Mouse (Mus musculus) effector memory CD4-positive, alpha-beta T cell, adult 7 months (primary cell): ENCODE data around the gene Cenpb. TPM values are rescaled to one million over a fixed set of nuclear protein-coding genes. Genes with fewer than 3 reads are reported as not detected.

Source experiments
- polyA plus RNA-seq: library from polyadenylated mRNA; unstranded; fragments of 100-300 nt; shearing (Covaris generic); gene quantifications from one replicate; pipeline ENCODE4 v1.2.1, GENCODE M21; 2017

The Cenpb gene
- polyA plus RNA-seq: 11.1 TPM

DNA sequence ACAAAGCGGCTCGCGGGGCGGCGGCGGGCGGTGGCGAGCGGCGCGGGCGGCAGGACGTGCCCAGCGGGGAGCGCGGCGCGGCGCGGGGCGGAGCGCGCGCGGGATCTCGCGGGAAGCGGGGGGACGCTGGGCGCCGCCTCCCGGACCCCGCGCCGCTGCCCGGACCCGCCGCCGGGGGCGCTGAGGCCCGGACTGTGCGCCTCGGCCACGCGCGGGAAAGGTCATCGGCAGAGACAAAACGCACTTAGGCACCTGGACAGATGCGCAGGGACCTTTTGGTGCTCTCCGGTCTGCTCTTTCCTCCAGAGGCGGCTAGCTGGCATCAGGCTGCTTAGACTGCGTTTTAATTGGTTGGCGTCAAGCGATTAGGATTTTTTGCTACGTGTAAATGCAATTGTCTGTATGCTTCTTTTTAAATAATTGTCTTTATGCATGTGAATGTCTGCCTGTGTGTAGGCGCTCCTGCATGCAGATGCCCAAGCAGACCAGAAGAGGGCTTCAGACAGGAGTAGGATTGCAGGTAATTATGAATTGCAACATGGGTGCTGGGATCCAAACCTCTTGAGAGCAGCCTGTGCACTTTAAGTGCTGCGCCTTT, at the start of gene Cenpb:
Gene Cenpb (minus strand): TSS at position 78 of the 598 bp plus-strand sequence.

DNA sequence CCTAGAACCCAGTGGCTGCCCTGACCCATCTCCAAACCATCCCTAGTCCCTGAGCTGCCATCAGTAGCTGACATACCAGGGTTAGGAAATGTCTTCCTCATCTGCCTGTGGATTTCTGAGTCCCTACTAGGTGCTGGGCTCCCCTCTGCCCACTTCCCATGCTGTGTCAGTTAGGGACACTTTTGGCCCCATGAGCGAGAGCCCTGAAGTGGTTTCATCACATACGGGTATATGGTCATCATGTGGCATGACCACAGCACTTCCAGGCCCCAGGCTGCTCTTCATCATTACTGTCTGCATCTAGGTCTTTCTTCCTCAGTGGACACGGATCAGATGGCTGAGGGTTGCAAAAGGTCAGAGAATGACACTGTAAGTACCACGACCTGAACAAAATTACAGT, 26.9 kb upstream of the Cenpb start, which contains the start of gene Ap5s1:
Gene Ap5s1 (plus strand): TSS at position 301 of the 400 bp plus-strand sequence.

DNA sequence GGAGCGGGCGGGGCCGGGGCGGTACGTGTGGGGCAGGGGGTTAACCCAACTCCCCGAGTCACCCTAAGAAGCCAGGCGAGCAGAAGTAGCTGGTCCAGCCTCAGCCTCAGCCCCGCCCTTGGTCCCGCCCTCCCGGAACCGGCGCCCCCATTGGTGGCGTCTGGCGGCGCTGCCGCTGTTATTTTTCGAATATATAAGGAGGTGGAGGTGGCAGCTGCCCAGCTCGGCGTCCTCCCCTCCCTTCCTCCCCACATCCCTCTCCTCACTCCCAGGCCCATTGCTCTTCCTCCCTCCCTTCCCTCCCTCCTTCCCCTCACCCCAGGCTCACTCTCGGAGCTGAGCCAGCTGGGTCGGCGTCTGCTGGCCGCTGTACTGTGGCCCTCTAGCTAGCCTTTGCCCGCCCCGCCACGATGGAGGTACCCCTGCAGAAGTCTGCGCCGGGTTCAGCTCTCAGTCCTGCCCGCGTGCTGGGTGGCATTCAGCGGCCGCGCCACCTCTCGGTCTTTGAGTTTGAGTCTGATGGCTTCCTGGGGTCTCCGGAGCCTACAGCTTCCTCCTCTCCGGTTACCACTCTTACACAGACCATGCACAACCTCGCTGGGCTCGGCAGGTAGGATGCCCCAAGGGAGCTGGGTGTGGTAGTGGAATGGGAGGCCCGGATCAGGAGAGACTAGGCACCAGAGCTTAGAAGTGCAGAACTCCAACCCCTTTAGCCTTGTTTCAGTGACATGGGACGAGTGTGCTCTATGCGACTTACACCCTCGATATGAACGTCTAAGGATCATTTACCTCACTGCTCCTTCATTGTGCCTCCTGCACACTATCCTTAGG, 7.1 kb upstream of the Cenpb start, which contains the start of the genes Cdc25b and Spef1:
Gene Cdc25b (plus strand): TSS at position 179 of the 831 bp plus-strand sequence.
Gene Spef1 (minus strand): TSS at position 512 of the 831 bp plus-strand sequence.

DNA sequence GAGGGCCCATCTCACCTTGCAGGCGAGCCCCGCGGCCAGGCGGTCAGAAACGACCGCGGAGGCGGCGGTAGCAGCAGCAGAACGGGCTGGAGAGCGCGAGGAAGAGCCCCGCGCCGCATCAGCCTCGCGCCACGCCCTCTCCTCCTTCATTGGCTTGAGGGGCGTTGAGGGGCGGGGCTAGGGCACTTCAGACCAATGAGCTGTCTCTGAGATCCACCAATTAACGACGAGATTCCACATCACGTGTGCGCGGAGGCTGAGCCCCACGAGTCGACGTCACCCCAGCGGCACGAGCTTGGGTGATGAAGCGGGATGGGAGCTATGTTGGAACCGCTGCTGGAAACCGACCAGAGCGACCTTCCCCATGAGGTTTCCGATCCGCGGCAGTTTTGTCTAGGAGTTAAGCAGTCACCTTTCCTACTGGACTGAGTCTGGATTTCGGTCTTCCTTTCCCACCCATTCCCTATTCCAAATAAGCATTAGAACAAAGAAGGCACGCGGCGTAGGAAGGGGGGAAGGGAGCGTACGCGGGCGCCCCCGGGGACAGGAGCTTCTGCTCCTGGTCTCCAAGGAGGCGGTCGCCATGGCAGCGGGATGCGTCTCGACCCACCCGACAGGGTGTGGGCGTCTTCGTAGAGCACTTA, 19.8 kb downstream of the Cenpb start, which contains the start of gene 1700037H04Rik:
Gene 1700037H04Rik (minus strand): TSS at position 144 of the 644 bp plus-strand sequence.

DNA sequence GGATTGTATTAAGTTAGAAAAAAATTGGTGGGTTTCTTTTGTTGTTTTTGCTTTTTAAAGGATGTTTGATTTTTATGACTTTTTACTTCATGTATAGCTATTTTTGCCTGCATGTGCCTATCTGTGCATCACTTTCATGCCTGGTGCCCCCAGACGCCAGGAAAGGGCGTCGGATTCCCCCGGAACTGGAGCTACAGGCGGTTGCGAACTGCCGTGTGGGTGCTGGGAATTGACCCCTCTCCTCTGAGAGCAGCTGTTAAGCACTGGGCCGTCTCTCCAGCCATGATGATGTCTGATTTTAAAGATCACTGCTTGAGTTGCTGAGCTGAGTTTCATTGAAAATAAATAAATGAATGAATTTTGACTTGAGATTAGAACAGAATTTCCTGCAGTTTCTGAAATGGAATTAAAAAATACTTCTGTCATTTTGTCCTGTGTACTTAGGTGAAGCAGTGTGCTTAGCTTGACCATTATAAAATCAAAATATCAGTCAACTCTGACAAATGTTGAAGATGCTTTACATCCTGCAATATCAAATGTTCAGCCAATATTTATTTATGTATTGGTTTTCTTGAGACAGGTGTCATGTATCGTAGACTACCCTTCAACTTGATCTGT, 46.8 kb downstream of the Cenpb start, which contains the start of gene Gm11037:
Gene Gm11037 (plus strand): TSS at position 568 of the 618 bp plus-strand sequence.

DNA sequence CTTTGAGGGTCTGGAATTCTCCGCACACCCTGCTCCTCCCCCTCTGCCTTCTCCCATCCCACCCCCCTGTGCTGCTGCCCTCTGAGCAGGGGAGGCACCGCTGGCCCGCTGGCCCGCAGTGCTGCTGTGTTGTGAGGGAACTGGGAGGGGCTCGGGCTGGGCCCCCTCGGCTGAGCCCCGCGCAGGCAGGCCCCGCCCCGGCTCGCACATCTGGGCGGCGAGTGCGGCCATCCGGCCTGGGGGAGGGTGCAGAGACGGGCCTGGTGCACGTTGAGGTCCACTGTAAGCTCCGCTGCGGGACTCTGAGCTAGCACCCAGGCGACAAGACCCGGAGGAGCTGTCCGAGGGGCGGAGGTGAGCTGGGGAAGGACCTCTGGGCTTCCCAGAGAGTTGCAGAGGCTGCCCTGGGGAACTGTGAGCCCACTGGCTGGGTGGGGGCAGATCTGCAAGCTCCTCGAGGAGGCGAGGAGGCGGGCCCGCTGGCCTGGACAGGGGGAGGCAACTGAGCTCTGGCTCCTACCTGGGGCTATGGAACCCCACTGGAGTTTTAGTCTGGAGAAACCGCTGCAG, 52.6 kb downstream of the Cenpb start, which contains the start of gene Hspa12b:
Gene Hspa12b (plus strand): TSS at position 120 of the 570 bp plus-strand sequence.

Other genes with a start within 250 kb of the Cenpb start
- not detected for gene Gfra4, start 137.0 kb downstream of the Cenpb start, polyA plus RNA-seq
- not detected for gene Adam33, start 116.3 kb downstream of the Cenpb start, polyA plus RNA-seq
- 0.33 TPM for gene Siglec1, start 93.3 kb downstream of the Cenpb start, polyA plus RNA-seq
- gene Hspa12b, start 52.8 kb downstream of the Cenpb start, polyA plus RNA-seq: 0.39 TPM
- gene Gm11037, start 46.6 kb downstream of the Cenpb start, polyA plus RNA-seq: not detected
- 37.9 TPM for gene 1700037H04Rik, start 20.0 kb downstream of the Cenpb start, polyA plus RNA-seq
- gene Cdc25b, start 6.9 kb upstream of the Cenpb start, polyA plus RNA-seq: 65.8 TPM
- gene Spef1, start 7.2 kb upstream of the Cenpb start, polyA plus RNA-seq: 0.34 TPM
- 10.6 TPM for gene Ap5s1, start 27.0 kb upstream of the Cenpb start, polyA plus RNA-seq
- gene Mavs, start 54.0 kb upstream of the Cenpb start, polyA plus RNA-seq: 9.9 TPM
- gene Pank2, start 82.4 kb upstream of the Cenpb start, polyA plus RNA-seq: 104 TPM
- 3.9 TPM for gene Rnf24, start 172.8 kb upstream of the Cenpb start, polyA plus RNA-seq